Mouse (Mus musculus) adrenal gland, adult 8-10 months (tissue): ENCODE measurements around the gene Cherp. TPM values are rescaled to one million over a fixed set of nuclear protein-coding genes. Genes with fewer than 3 reads are reported as not detected.

Experiments
- microRNA-seq, 2 experiments: library from miRNA; unstranded; fragments of <30 nt; microRNA quantifications; one replicate each; pipeline ENCODE4 v1.2.0; 2022
- total RNA-seq, 4 experiments: library from RNA; stranded (reverse); gene quantifications; 2 replicates each; pipeline ENCODE4 v1.2.4; 2022

Gene Cherp
- total RNA-seq, 4 experiments from 2014 or later = 54.8 to 84.1 (median 67.7) TPM

Small RNAs within 50 kb of the gene (microRNA-seq; reads per million reads assigned to microRNA genes)
- 0.35 to 2.0 reads per million in 2 experiments for gene Mir7068

Other genes starting within 250 kb of the Cherp start
- gene Ap1m1, start 235.2 kb downstream of the Cherp start, total RNA-seq = 10 to 100 TPM; 51.1 to 67.6 (median 57.4) TPM
- 1 to 10 TPM; 4.5 to 9.5 (median 7.9) TPM for gene Gm10282, start 170.0 kb downstream of the Cherp start, total RNA-seq
- gene Klf2, start 156.2 kb downstream of the Cherp start, total RNA-seq = 10 to 100 TPM; 30.7 to 44.2 (median 36.5) TPM
- gene Eps15l1, start 53.8 kb downstream of the Cherp start, total RNA-seq = 10 to 100 TPM; 43.8 to 80.2 (median 57.1) TPM
- gene Calr3, start 31.4 kb downstream of the Cherp start, total RNA-seq = 1 to 10 TPM; 3.0 to 3.8 (median 3.6) TPM
- 10 to 100 TPM in 2 of 4 experiments, 1 to 10 TPM in 2; 7.5 to 10.9 (median 9.4) TPM for gene 1700030K09Rik, start 31.3 kb downstream of the Cherp start, total RNA-seq
- 10 to 100 TPM; 31.1 to 40.8 (median 35.2) TPM for gene Slc35e1, start 17.4 kb upstream of the Cherp start, total RNA-seq
- 1 to 10 TPM; 8.4 to 9.7 (median 9.2) TPM for gene Med26, start 73.0 kb upstream of the Cherp start, total RNA-seq
- gene Smim7, start 95.9 kb upstream of the Cherp start, total RNA-seq = 100 to 1,000 TPM; 129 to 150 (median 136) TPM
- gene Tmem38a, start 96.8 kb upstream of the Cherp start, total RNA-seq = 10 to 100 TPM in 2 of 4 experiments, 1 to 10 TPM in 2; 8.6 to 12.5 (median 9.9) TPM
- under 1 TPM; 0.24 to 0.73 (median 0.46) TPM for gene Nwd1, start 171.5 kb upstream of the Cherp start, total RNA-seq
- gene Sin3b, start 248.1 kb upstream of the Cherp start, total RNA-seq = 100 to 1,000 TPM; 123 to 288 (median 207) TPM